Mouse (Mus musculus) cerebellum, adult (tissue): ENCODE data around the gene Gys1.
"Not testable (repeated sequence)": the region's sequence is repeated elsewhere in the genome, so short reads cannot be mapped to it uniquely, and the experiment has no call there.

Experiments
- ATAC-seq: cut with Nextera tagmentation; 2 replicates; pipeline ENCODE4 v1.9.2; 2017; ENCODE audit warnings: mild to moderate bottlenecking, moderate library complexity, mixed read lengths; ENCODE audit not compliant: insufficient number of reproducible peaks, low FRiP score, low TSS enrichment

Gys1 gene

DNA sequence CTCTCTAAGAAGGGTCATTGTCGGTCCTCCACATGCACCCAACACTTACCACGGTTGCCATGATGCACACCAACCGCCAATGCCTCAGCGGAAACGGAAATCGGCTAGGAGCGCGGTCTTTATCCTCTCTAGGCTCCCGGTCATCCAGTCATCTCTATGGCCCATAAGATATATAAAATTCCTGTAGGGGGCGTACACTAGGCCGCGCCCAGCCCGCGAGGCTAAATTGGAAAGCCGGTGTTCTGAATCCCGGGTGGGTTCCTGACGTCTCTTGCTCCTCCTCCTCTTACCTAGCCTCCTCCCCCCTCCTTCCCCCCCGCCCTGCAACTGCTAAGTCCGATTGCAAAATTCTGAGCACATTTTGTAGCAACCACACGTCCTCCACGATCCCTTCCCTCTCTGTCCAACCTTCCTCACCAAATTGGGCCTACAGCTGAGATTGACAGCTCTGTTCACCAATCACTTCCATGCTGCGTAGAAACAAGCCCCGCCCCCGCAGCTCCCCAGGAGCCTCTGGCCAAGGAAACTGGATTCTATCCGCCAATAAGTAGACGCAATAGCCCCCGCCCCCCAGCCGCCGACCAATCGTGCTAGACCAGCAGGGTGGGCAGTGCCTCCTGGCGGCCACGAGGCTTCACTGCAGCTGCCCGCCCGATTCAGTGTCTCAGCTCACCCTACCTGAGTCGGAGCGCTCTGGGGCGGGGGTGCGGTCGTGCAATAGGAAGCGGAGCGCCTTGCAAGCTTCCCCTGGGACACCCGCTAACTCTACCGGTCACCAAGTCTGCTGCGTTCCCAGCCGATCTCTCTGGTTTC lies at the start of gene Gys1:
Gene Gys1 (plus strand): TSS at position 642 of the 813 bp plus-strand sequence.
- ATAC-seq: peak; percentile 85

DNA sequence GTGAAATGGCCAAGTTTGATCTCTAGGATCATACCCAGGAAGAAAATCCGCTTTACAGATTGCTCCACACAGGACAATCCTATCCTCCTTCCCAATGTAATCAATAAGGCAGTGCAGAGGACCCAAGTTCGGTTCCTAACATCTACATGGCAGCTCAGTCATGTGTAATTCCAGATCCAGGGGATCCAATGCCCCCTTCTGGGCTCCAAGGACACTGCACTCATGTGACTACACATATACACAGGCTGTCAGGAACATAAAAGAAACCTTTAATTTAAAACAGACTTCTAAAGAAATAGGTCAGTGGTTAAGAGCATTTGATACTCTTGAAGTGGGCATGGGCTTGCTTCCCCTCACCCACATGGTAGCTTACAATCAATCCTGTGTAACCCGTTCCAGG lies 48.6 kb upstream of the Gys1 start:
- ATAC-seq: no peak

DNA sequence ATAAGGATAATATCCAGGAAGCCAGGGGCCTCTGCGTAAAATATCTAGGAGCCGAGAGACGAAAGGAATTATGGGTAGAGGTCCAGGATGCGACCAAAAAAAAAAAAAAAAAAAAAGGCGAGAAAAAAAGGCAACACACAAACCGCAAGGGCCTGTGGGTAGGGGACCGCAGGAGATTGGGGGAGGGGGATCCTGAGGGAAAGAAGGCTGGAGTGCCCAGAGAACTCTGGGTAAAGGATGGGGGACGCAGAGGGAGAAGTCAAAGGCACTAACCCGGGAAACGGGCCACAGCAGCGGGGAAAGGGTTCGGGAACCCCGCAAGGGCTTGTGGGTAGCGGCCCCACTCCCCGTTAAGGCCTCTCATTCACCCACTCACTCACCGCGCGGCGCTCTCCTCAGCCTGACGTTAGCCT lies 39.5 kb upstream of the Gys1 start:
- peak; percentile 61; the same call in 1 of the 2 replicates for ATAC-seq

DNA sequence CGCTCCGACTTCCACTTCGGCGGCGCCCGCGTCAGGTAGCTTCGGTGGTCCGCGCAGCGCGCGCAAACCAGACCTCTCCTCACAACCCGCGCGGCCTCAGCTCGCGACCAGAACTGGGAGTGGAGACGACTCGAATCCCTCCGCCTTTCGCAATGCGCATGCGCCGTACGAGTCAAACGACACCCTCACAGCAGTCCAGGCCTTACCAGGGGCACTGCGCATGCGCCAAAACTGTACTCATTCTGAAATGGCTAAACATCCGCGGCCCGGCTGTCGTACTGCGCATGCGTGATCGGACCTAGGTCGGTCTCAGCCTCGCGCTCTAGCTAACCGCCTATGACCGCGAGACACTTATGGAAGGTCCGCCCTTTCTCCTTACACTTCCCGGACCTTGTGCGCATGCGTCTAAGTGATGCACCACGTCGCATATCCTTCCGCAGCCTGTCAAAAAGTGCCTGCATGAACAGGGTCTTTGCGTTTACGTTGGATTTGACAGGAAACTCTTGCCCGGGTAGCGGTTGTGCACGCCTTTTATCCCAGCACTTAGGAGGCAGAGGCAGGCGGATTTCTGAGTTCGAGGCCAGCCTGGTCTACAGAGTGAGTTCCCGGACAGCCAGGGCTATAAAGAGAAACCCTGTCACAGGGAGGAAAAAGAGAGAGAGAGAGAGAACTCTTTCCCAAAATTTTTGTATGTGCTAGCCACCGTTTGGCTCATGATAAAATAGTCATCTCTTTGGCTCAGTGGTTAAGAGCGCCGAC lies 38.9 kb upstream of the Gys1 start, which contains the start of gene Snrnp70:
Gene Snrnp70 (minus strand): TSS at position 165 of the 759 bp plus-strand sequence.
- peak; percentile 99 for ATAC-seq

DNA sequence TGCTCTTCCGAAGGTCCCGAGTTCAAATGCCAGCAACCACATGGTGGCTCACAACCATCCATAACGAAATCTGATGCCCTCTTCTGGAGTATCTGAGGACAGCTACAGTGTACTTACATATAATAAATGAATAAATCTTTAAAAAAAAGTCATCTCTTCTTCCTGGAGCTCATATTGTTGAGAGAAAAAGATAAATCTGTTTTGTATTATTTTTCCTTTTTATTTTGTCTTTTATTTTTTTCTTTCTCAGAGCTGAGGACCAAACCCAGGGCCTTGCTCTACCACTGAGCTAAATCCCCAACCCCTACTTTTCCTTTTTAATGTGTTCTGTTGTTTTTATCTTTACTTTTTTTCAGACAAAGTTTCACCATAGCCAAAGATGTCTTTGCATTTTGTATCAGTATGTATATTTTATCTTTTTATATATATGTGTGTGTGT lies 38.3 kb upstream of the Gys1 start:
- ATAC-seq: not testable (repeated sequence)

DNA sequence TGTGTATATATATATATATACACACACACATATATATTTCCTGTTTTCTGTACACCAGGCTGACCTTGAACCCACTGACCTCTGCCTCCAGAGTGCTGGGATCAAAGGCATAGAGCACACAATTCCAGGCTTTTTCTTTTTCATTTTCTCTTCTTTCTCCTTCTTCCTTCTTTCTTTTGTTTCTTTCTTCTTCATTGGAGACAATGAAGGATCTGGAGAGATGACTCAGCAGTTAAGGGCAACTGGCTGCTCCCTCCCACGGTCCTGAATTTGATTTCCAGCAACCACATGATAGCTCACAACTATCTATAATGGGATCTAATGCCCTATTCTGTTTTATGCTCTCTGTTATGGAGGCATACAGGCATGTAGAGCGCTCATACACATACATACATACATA lies 37.9 kb upstream of the Gys1 start:
- no peak for ATAC-seq

DNA sequence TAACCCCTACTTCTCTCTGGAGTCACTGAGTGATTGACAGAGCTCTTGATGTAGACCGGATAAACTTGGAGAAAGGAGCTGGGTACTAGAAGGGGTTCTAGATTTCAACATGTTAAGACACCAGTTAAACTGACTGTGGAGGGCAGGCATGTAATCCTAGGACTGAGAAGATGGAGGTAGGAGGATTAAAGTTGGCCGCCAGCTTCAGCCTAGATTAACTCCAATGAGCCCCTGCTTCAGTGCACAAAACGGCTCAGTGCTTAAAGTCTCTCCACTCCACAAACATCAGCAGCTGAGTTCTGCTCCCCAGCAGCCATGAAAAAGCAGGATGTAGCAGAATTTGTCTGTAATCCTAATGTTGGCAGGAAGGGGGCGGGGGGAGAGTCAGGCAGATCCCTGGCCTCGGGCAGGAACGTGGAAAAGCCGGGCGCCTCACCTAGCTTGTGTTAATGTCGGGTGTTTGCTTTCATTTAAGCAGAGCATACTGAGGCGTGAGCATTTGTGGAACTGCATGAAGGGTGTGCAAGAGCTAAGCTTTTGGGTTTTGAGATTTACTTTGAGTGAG lies 33.0 kb upstream of the Gys1 start:
- no peak for ATAC-seq

DNA sequence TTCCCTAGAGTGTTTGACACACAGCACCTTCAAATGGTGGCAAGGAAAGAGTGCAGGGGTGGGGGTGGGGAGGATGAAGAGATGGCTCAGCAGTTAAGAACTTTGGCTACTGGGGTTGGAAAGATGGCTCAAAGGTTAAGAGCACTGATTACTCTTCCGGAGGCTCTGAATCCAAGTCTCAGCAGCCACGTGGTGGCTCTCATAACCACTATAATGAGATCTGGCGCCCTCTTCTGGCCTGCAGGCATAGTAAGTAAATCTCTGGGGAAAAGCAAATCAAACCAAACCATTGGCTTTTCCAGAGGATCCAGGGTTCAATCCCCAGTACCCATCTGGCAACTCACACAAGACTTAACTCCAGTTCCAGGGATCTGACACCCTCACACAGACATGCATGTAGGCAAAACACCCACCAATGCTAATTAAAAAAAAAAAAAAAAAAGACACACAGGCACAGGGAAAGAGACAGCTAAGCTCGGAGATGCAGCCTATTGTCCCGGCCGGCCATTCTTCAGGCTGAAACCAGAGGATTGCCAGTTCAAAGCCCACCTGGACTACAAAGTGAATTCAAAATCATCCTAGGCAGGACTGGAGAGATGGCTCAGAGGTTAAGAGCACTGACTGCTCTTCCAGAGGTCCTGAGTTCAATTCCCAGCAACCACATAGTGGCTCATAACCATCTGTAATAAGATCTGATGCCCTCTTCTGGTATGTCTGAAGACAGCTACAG lies 30.9 kb upstream of the Gys1 start:
- ATAC-seq: no peak

DNA sequence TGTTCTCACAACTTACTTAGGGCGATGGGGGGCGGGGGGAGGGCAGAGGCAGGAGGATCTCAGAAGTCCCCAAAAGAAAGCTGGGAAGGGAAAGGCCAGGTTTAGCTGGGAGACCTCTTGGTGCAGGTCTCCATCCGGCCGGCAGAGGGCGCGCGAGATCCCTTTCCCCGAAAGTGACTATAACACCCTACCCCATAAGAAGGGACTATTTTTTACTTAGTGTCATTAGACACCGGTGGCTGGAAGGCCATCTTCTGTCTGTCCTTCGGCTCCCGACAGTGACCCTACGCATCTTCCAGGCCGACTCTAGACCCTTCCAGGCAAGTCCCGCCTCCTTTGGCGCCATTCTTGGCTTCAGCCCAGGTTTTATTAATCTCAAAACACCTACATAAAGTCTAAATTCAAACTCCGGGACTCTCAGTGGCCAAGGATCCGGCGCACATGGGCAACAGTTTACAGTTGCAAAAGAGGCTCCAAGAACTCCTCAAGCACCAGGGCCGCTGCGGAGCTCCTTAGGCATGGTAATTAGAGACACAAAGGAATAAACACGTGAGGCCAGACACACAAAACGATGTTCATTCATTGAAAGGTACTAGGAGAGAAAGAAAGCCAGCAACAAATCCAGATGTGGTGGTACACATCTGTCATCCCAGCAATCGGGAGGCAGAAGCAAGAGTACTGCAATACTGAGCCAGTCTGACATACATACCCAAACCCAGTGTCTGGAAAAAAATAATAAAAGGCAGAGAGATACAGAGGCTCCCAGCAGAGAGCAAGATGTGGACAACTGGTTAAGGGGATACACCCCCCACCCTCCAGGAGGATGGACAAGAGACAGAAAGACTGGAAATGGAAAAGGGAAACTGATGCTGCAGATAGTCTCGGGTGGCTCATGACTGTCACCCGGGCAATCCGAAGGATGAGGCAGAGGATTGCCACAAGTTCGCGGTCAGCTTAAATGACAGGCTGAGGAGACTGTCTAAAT lies 29.3 kb upstream of the Gys1 start, which contains the start of gene Kcna7:
Gene Kcna7 (plus strand): TSS at position 563 of the 985 bp plus-strand sequence.
- ATAC-seq: peak; percentile 31; the same call in 1 of the 2 replicates

DNA sequence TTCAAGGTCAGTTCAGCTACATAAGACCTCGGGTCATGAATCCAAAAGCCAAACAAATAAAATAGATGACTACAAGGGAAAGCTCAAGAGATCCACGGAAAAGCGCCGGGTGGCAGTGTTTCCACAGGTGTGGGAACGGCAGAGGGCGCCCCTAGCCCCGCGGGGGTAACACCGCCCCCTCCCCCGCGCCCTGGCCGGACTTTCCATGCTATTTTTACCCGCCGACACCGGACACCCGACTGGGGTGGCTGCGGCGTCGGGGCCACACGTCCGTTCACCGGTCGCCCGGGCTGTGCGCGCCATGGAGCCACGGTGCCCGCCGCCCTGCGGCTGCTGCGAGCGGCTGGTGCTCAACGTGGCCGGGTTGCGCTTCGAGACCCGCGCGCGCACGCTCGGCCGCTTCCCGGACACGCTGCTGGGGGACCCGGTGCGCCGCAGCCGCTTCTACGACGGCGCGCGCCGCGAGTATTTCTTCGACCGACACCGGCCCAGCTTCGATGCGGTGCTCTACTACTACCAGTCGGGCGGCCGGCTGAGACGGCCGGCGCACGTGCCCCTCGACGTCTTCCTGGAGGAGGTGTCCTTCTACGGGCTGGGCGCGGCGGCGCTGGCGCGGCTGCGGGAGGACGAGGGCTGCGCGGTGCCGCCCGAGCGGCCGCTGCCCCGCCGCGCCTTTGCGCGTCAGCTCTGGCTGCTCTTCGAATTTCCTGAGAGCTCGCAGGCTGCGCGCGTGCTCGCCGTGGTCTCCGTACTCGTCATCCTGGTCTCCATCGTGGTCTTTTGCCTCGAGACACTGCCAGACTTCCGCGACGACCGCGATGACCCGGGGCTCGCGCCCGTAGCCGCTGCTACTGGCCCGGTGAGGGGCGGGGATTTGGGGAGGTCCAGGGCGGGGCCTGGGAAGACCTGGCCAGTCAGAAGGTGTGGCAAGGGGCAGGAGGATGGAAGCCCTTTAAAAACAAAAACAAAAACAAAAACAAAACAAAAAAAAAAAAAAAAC lies 28.2 kb upstream of the Gys1 start:
- no peak for ATAC-seq

DNA sequence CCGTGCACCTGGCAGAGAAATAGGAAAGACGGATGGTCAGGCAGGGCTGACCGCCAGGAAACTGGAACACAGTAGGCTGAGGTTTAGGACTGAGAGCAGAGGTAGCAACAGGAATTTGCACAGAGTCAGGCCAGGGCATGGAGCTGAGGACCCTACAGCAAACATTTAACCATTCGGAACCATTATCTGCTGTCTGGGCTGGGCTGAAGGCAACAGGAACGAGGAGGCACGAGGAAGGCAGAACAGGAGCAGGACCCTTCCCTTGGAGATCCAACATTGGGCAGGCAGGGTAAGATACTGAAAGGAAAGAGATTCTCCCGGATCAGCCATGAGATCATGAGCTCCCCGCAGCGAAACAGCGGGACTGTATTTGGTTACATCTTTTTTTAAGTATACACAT lies 26.8 kb upstream of the Gys1 start:
- no peak for ATAC-seq

DNA sequence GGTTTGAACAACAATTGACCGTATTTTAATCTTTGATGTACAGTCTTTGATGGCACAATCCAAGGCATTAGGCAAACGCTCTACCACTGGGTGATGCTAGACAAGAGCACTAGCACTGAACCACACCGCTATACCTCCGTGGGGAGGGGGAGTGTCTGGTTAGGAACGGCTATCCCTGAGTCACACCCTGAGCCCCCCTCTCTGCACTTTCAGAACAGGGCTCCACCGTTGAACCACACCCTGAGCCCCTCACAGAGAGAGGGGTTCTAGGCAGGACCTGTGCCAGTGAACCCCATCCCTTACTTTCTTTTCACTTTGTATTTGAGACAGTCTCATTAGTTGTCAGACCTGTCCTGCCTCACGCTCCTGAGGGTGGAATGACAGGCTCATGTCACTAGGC lies 26.3 kb upstream of the Gys1 start:
- no peak for ATAC-seq

DNA sequence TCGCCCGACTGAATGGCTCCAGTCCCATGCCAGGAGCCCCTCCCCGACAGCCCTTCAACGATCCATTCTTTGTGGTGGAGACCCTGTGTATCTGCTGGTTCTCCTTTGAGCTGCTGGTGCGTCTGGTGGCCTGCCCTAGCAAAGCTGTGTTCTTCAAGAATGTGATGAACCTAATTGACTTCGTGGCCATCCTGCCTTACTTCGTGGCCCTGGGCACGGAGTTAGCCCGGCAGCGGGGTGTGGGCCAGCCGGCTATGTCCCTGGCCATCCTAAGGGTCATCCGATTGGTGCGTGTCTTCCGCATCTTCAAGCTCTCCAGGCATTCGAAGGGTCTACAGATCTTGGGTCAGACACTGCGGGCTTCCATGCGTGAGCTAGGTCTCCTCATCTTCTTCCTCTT lies 25.7 kb upstream of the Gys1 start:
- ATAC-seq: no peak

DNA sequence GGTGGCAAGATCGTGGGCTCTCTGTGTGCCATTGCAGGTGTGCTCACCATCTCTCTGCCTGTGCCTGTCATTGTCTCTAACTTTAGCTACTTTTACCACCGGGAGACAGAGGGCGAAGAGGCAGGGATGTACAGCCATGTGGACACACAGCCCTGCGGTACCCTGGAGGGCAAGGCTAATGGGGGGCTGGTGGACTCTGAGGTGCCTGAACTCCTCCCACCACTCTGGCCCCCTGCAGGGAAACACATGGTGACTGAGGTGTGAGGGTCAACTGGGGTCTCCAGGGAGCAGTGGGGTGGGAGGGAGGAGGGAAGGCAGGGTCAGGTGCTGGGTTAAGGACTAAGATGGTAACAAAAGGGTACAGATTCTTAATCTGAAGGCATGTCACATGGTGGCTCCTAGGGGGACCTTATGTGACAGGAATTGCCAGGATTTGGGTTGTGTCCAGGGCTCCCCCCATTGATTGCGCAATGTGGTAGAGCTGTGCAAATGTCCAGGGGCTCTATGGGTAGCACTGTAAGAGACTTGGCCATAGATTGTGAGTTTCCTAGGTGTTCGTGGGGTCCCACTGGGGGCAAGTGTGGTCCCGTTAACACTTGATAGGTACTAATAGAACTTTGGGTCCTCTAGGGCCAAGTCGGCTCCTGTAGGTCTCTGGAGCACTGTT lies 25.0 kb upstream of the Gys1 start:
- ATAC-seq: no peak

DNA sequence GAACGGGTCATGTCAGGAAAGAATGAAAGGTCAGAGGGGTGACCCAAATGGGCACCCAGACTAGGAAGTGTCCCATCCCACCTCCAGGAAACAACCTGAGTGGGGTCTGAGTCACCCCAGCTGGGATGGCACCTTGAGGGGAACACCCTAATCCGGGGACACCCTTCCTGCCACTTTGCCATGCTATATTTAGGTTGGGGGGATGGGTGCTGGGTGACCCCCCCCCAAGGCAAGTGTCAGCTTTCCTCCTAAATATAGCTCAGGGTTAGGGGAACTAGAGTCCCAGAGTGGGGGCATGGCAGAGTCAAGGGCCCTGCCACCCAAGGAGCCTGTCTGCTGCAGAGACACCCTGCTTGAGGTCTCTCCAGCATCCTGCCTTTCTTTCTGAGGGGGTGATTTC lies 22.2 kb upstream of the Gys1 start:
- no peak for ATAC-seq

DNA sequence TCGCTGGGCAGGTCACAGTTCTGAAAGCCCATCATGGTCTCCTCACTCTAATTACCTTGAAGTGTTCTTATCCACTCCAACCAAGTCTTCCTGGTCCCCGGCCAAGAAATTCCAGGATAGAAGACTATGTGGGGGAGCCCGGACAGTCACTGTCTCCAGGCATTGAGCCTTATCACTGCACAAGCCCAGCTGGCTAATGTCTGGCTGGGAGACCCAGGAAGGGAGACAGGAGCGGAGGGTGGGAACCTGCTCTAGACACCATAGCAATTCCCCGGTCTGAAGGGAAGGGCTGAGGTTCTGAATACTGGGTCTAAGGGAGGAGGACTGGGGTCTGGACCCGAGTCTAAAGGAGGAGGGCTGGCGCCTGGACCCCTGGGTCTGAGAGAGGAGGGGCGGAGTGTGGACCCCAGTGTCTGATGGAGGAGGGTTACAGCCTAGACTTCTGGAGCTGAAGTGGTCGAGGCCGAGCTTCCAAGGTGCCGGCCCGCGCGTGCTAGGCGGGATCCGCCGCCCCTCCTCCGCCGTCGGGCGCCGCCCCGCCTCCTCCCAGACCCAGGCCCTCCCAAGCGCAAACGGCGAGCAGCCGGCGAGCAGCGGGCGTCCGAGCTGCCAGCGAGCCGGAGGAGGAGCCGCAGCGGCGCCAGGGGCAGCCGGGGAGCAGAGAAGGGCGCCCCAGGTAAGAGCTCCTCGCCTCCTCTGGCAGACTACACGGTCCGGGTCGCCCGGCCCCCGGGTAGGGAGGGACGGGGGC lies 21.4 kb upstream of the Gys1 start, which contains the start of gene Ntf5:
Gene Ntf5 (plus strand): TSS at position 583 of the 751 bp plus-strand sequence.
- ATAC-seq: no peak
